Mouse (Mus musculus): Measurements from ENCODE around the gene Wdr4.

DNA sequence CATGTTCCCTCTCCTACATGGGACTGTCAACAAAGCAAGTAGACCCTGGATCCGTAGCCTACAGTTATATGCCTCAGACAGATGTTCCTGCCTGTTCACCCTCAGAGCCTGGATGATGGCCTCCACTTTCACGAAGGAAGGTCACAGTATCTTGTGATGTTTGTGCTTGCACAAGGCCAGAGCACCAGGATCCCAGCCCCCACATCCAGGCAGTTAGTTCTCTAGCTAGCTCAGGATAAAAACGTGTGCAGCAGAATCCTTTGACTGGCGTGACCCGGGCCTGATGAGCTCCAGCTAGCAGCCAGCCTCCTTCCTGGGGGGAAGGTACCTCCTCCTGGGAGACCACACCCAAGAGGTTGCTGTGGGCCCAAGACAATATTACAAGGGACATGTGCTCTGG lies 51.3 kb downstream of the Wdr4 start:
- TF ChIP-seq CTCF (IDR thresholded peaks at IDR 0.05; ENCODE audit: insufficient read depth, low read length) (no peak), POLR2A (IDR thresholded peaks at IDR 0.05; ENCODE audit: borderline replicate concordance, extremely low read depth, low read depth, low read length) (no peak)

Measured in lung, adult 2 months (tissue).